Mouse (Mus musculus): ENCODE data around the gene Cav3.

Gene Cav3

GRCm38 (mm10) chr6:112495219-112495618 lies 35.9 kb downstream of the Cav3 start:
- DNase-seq (ENCODE audit: low spot score) = no peak

DNA sequence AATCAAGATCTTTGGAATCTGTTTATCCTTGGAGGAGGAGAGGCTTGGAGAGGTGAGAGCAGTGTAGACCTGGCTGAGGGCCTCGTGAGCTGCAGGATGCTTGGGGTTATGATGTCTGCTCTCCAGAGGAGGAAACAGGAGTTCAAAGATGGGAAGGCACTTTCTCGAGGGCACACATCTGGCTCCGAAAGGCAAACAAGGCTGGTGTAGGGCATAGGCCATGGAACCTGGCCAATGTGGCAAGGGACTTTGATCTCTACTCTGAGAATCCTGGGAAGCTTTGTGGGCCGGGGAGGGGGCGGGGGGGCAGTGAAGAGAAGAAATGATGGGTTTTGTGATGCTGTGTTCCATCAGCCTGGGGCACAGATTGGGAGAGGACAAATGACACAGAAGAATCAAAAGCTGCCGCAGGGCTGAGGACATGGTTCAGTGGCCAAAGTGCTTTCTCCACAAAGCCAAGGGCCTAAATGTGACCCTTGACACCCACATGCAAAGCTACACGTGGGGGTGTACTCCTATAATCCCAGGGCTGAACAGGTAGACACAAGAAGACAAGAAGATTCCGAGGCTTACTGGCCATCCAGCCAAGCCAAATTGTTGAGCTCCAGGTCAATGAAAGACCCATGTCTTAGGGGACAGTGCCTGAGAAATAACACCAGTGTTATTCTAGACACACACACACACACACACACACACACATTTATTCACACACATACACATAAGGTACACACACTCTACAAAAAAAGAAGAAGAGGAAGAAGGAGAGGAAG lies 37.2 kb downstream of the Cav3 start:
- no peak for DNase-seq (ENCODE audit: low spot score)

GRCm38 (mm10) chr6:112497456-112497855 lies 38.2 kb downstream of the Cav3 start:
- no peak for DNase-seq (ENCODE audit: low spot score)

- no peak for DNase-seq (ENCODE audit: low spot score)
Observed at GRCm38 (mm10) chr6:112498716-112499115, 39.4 kb downstream of the Cav3 start.

DNA sequence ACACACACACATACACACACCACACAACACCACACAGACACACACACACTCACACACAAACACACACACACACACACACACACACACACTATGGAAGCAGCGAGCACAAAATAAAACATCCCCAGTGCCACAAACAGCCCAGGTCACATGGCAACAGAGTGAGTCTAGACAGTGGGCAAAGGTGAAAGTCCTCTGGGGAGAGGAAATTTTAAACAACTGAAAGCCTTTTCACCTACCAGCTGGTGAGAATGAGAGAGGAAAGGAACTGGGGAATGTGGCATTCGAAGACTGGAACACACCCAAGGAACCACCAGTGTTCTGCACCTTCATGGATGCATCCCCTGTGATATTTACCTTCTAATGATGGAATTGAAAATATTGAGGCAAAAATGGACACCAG lies 40.2 kb downstream of the Cav3 start:
- DNase-seq (ENCODE audit: low spot score) = no peak

DNA sequence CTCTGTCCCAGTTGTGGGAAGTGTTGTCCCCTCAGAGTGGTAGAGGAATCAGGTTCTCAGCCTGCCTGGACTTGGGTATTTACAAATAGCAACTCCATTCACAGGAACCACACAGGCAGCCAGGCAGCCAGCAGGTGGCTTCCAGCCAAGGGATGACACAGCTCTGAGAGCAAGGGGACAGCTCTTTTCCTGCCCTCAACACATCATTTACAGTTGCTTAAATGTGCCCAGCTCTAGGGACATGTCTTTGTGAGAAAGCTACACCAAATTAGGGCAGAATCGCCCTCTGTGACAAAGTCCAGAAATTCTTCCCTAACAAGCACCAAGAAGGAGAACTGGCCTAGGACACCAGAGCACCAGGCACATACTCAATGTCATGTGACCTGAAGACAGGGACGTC lies 41.9 kb downstream of the Cav3 start:
- DNase-seq (ENCODE audit: low spot score) = no peak

GRCm38 (mm10) chr6:112507617-112508016 lies 48.3 kb downstream of the Cav3 start:
- no peak for DNase-seq (ENCODE audit: low spot score)

DNA sequence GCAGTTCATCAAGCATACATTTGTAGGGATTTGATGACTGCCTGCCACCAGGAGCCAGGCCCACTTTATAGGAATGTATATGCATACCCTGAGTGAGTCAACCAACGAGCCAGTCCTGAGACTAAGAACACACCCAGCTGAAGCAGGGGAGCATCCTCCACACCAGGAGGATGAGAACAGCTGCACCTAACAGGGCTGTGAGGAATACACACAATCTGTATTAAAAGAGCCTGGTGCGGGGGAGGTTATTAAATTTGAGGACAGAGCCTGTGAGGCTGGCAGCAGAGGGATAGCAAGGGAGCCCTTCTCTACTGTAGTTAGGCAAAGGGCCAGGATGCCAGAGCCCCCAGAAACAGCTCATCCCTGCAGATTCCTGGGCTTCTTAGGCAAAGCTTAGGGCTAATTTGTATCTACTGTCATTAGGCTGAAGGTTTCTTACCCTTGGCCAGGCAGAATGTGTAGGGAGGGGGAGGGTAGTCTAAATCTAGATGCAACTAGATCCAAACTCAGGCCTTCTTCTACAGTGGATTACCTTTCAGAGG lies 50.4 kb downstream of the Cav3 start:
- DNase-seq (ENCODE audit: low spot score) = no peak

- no peak for DNase-seq (ENCODE audit: low spot score)
Observed at GRCm38 (mm10) chr6:112510346-112510745, 51.0 kb downstream of the Cav3 start.

DNA sequence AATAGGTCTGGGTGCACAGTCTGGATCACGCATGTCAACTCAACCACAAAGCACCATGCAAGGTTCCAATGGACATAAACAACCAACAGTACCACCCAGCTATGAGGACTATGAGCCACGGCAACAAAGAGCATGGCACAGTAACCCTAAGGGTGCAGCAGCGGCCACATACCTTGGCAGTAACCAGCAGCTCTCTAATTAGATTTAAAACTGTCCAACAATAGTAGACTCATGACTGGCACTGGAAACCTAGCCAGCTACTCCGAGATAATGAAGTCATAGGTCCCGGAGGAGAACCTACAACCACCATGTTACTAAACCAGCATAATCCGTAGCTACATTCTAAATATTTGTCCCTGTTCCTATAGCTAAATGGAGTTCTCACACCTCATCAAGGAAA lies 55.3 kb downstream of the Cav3 start:
- DNase-seq (ENCODE audit: low spot score) = no peak

DNA sequence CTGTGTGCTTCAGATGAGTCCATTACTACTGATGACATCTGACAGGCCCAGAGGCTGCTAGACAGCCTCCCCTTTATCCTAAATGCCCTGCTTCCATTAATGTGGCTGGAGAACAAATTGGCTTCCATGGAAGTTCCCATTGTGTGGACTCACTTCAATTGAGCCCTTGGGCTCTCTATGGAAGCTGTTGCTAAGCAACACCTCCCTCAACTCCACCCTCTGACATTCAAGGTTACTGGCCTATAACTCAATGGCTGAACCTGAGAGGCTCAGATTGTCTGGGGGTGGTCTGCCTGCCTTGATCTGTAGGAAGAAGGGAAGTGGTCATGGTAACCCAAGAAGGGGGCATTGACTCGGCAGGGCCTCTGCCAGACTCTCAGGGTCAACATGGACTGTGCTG lies 57.2 kb downstream of the Cav3 start:
- DNase-seq (ENCODE audit: low spot score) = no peak

DNA sequence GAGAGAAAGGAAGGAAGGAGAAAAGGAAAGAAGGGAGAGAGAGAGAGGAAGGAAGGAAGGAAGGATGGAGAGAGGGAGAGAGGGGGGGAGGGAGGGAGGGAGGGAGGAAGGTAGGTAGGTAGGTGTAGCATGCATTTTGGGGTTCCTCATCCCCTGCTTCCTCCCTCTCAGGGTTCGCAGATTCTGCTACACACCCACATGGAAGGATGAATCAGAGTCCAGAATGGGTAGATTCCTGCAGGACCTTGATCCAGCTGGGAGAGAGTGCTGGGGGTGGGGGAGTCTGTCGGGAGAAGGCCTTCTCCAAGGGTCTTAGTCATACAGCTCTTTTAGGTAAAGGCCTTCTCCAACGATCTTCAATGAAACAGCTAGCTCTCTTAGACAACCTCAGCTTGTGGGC lies 58.3 kb downstream of the Cav3 start:
- DNase-seq (ENCODE audit: low spot score) = no peak

DNA sequence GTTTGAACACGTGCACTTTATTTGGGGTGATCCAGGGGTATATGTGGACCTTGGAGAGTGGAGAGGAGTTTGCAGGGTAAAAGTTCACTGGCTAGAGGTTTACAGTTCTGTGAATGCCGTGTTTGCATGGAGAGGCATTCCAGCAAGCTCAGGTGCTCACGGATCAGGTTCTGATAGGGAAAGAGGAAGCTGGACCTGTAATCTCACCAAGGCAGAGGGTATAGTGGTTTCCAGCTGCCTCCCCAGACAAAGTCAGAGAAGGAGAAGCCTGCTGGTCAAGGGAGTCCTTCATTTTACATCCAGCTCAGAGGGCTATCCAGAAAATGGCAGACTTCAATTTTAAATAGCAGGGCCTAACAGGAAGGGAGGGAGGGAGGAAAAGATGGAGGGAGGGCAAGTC lies 58.7 kb downstream of the Cav3 start:
- no peak for DNase-seq (ENCODE audit: low spot score)

All from ovary, postnatal 36 days (tissue).